Mouse (Mus musculus) CH12.LX (cell line): ENCODE results near the gene Aasdhppt. TPM values are rescaled to one million over a fixed set of nuclear protein-coding genes. Genes with fewer than 3 reads are reported as not detected.

Experiments
- polyA plus RNA-seq: library from polyadenylated mRNA; unstranded; fragments of >175 nt; gene quantifications from 2 replicates; pipeline ENCODE4 v1.2.1, GENCODE M21; 2012; ENCODE audit warnings: low read depth; ENCODE audit not compliant: insufficient read length
- total RNA-seq, 2 experiments: library from RNA; depleted of rRNA; stranded (reverse); fragments of 300-350 nt in 1 of 2; fragments of >200 nt in 1 of 2; gene quantifications; 2 replicates each; pipeline ENCODE4 v1.2.3; 2012 to 2014

Aasdhppt gene
- total and polyA plus RNA-seq, 3 experiments = 24.4 to 56.9 (median 25.9) TPM

Other genes starting within 250 kb of the Aasdhppt start
- gene Kbtbd3, start 362 bp upstream of the Aasdhppt start, total RNA-seq (2012; rRNA removed) = 0.72 and 0.92 TPM in 2 replicates
- gene Kbtbd3, start 362 bp upstream of the Aasdhppt start, total RNA-seq (2014; rRNA removed) = 1.9 and 2.2 TPM in 2 replicates
- 0.67 and 1.00 TPM in 2 replicates for gene Kbtbd3, start 362 bp upstream of the Aasdhppt start, polyA plus RNA-seq
- 11.0 and 13.9 TPM in 2 replicates for gene Msantd4, start 67.1 kb upstream of the Aasdhppt start, total RNA-seq (2012; rRNA removed)
- gene Msantd4, start 67.1 kb upstream of the Aasdhppt start, total RNA-seq (2014; rRNA removed) = 26.1 and 26.2 TPM in 2 replicates
- 18.3 and 19.4 TPM in 2 replicates for gene Msantd4, start 67.1 kb upstream of the Aasdhppt start, polyA plus RNA-seq